Mouse (Mus musculus) testis, adult 2 months (tissue): Measurements from ENCODE around the gene Gm20518. TPM values are rescaled to one million over a fixed set of nuclear protein-coding genes. Genes with fewer than 3 reads are reported as not detected.

Source experiments
- H3K27ac ChIP-seq: fragments of 200-500 bp; 2 replicates; pipeline ENCODE4 v1.5.1; 2012; ENCODE audit warnings: low read depth, low read length; ENCODE audit not compliant: control insufficient read depth, insufficient read depth
- H3K27me3 ChIP-seq: fragments of 200-500 bp; 2 replicates; pipeline ENCODE4 v1.6.1; 2012; ENCODE audit warnings: mild to moderate bottlenecking, low read length, moderate library complexity; ENCODE audit not compliant: control insufficient read depth, insufficient read depth
- H3K36me3 ChIP-seq: fragments of 200-500 bp; 2 replicates; pipeline ENCODE4 v1.6.1; 2012; ENCODE audit warnings: mild to moderate bottlenecking, low read length; ENCODE audit not compliant: control insufficient read depth, insufficient read depth
- H3K4me1 ChIP-seq: fragments of 200-500 bp; 2 replicates; pipeline ENCODE4 v1.6.1; 2012; ENCODE audit warnings: low read length; ENCODE audit not compliant: control insufficient read depth, insufficient read depth
- H3K4me3 ChIP-seq: fragments of 200-500 bp; 2 replicates; pipeline ENCODE4 v1.5.1; 2012; ENCODE audit warnings: low read depth, mild to moderate bottlenecking, low read length, moderate library complexity, mixed read lengths; ENCODE audit not compliant: control insufficient read depth
- CTCF ChIP-seq: fragments of 200-500 bp; IDR thresholded peaks from 2 replicates; pipeline ENCODE4 v1.5.1; 2012; ENCODE audit warnings: low read depth, mild to moderate bottlenecking, inconsistent platforms, low read length, moderate library complexity; ENCODE audit not compliant: control insufficient read depth, insufficient read depth, insufficient replicate concordance
- POLR2A ChIP-seq: fragments of 200-500 bp; IDR thresholded peaks from 2 replicates; pipeline ENCODE4 v1.6.1; 2012; ENCODE audit warnings: low read depth, mild to moderate bottlenecking, inconsistent platforms, low read length, moderate library complexity; ENCODE audit not compliant: control insufficient read depth
- polyA plus RNA-seq: library from polyadenylated mRNA; depleted of rRNA; stranded (reverse); fragments of >200 nt; gene quantifications from 2 replicates; pipeline ENCODE4 v1.2.3, GENCODE M21; 2012

Gene Gm20518
- polyA plus RNA-seq, 1 experiment: 3.1 TPM

GRCm38 (mm10) chr16:17893923-17894322, 2.5 kb upstream of the Gm20518 start, which contains the start of gene Tssk1:
Gene Tssk1 (plus strand): TSS chr16:17894223.
- Histone ChIP-seq H3K4me1 (peaks cover 8% of the 10 kb centered on the region), H3K27me3 (no peaks in the 10 kb centered on the region), H3K36me3 (no peaks in the 10 kb centered on the region), H3K4me3 (peak within 1 kb of the TSS; percentile 90), H3K27ac (peak within 1 kb of the TSS; percentile 84)
- no peak for TF ChIP-seq CTCF
- TF ChIP-seq POLR2A: peak; percentile 73; the same call in 1 of the 2 replicates

GRCm38 (mm10) chr16:17892606-17893005, 1.1 kb upstream of the Gm20518 start:
- no peaks in the 10 kb centered on the region for H3K36me3 ChIP-seq
- H3K4me1 ChIP-seq: peaks cover 8% of the 10 kb centered on the region
- peak overlapping the region; percentile 90 for H3K4me3 ChIP-seq
- no peak overlapping the region for H3K27ac ChIP-seq
- no peaks in the 10 kb centered on the region for H3K27me3 ChIP-seq
- no peak for TF ChIP-seq CTCF
- no peak for TF ChIP-seq POLR2A

GRCm38 (mm10) chr16:17890917-17891566, 429 bp downstream of the Gm20518 start:
- H3K4me1 ChIP-seq: peaks cover 8% of the 10 kb centered on the region
- no peaks in the 10 kb centered on the region for H3K27me3 ChIP-seq
- H3K4me3 ChIP-seq: peak overlapping the region; percentile 99
- H3K27ac ChIP-seq: peak overlapping the region; percentile 95
- H3K36me3 ChIP-seq: no peaks in the 10 kb centered on the region
- TF ChIP-seq CTCF (no peak), POLR2A (no peak)

GRCm38 (mm10) chr16:17890342-17890727, 1.1 kb downstream of the Gm20518 start:
- Histone ChIP-seq H3K4me3 (peak overlapping the region; percentile 99), H3K4me1 (peaks cover 8% of the 10 kb centered on the region), H3K27me3 (no peaks in the 10 kb centered on the region), H3K27ac (no peak overlapping the region), H3K36me3 (no peaks in the 10 kb centered on the region)
- TF ChIP-seq CTCF (no peak), POLR2A (no peak)

GRCm38 (mm10) chr16:17889689-17890341, 1.7 kb downstream of the Gm20518 start:
- TF ChIP-seq CTCF (no peak), POLR2A (no peak)
- Histone ChIP-seq H3K27me3 (no peaks in the 10 kb centered on the region), H3K4me3 (peak overlapping the region; percentile 99), H3K27ac (no peak overlapping the region), H3K36me3 (no peaks in the 10 kb centered on the region), H3K4me1 (peaks cover 8% of the 10 kb centered on the region)

- Histone ChIP-seq H3K4me1 (peaks cover 2% of the 10 kb centered on the region; the same call in 1 of the 2 replicates), H3K4me3 (no peak overlapping the region), H3K27me3 (no peaks in the 10 kb centered on the region), H3K27ac (no peak overlapping the region), H3K36me3 (no peaks in the 10 kb centered on the region)
- TF ChIP-seq CTCF: no peak
- no peak for TF ChIP-seq POLR2A
Measured at GRCm38 (mm10) chr16:17884116-17884515, 7.4 kb downstream of the Gm20518 start.

- H3K4me1 ChIP-seq: peaks cover 2% of the 10 kb centered on the region; the same call in 1 of the 2 replicates
- H3K27me3 ChIP-seq: no peaks in the 10 kb centered on the region
- H3K4me3 ChIP-seq: no peak overlapping the region
- TF ChIP-seq POLR2A: no peak
- no peak for TF ChIP-seq CTCF
- H3K36me3 ChIP-seq: no peaks in the 10 kb centered on the region
- no peak overlapping the region for H3K27ac ChIP-seq
Measured at GRCm38 (mm10) chr16:17882196-17882595, 9.3 kb downstream of the Gm20518 start.
